Mouse (Mus musculus) cerebellum, postnatal 14 days (tissue): Measurements from ENCODE around the gene Arhgap15.

Experiments used
- DNase-seq, 2 experiments: peaks; one replicate each; pipeline ENCODE4 v3.0.0; 2021; ENCODE audit warnings: mixed read lengths in 2 of 2

Gene Arhgap15

DNA sequence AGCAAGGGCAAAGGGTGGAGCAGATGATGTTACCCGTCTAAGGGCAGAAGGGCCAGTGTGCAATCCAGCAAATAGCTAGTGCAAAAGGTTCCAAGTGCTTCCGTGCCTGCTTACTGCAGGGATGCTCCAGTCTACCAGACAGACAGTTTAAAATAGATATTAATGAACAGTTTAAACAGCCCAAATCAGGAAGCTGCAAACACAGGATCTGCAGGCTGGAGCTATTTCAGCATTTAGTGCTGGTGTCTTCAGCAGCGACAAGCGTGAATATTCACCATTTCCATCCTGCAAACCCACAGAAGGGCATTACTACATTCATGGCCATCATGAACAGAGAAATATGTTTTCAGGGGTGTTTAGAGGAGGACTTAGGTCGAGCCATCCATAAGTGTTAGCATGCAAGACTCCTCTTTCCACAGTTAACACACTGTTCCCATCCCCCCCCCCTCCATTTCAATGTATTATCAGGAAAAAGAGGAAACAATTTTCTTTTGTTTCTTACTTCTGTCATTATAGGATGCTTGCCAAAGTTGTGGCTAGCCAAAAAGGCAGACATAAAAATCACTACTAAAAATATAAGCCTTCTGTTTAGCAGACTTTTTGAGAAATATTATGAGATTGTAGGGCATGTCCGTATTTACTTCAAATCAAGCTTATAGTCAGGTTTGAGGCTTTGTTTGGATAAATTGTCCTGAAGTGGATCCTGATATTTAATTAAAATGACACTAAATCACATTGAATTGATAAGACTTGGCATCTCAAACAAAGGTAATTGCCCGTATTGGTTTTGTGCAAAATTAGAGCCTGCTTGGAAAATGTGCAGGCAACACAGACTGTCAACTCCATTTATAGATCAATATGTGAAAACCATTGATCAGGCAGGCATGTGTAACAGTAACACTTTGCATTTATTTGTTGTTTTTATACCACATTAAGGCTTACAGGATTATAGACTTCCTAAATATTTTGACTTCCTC lies 35.4 kb downstream of the Arhgap15 start:
- no peak for DNase-seq

DNA sequence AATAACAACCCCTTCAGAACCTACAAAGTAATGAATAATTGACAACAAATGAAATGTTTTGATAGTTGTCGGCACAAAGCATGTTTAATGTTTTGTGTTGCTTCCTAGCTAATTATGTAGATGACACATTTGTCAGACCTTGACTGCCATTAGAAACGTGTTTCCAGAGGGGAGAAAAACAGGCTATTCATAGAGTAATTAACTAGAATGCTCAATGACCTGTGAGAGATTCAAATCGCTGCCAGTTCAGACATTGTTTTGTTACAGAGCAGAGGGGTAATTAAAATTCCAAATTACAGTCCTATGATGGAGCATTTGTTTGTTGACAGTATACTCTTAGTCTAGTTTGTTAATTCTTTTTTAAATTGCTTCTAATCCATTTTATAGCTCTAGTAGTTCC lies 37.5 kb downstream of the Arhgap15 start:
- DNase-seq = no peak

DNA sequence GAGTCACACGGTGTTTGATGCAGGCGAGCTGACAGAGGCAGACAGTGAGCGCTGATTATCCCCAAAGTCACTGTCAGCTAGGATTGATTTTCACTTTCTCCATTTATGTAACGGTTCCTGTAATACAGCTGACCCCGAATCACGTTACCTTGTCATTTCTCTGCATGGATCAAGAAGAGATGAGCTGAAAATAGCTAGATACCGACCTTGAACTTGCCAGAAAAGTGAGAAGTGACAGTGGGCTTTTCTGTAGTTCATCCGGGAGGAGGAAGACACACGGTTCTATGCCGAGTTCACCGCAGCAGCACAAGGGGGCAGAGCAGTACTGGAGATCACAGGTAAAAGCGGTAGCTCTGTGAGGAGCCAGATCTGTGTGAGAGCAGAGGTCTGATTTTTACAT lies 38.5 kb downstream of the Arhgap15 start:
- peak; percentile 72 to 77 for DNase-seq

DNA sequence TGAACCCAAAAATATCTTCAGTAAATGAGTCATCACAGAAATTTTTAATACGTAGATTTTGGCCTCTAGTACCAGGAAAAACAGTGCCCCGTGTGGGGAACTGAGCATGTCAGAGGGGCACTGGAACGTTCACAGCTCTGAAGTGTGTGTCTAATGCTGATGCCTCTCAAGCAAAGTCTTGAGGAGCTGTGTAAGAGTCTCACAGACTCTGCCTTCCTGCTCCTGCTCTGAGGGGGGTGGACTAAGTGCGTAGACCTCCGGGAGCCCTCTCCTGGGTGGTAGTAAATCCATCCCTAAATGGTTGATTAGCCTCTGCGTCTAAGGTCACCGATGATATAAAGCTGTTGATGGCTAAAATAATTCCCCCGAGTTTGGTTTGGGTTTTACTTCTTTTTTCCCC lies 39.9 kb downstream of the Arhgap15 start:
- DNase-seq = peak in 1 of 2 experiments; percentile 3

DNA sequence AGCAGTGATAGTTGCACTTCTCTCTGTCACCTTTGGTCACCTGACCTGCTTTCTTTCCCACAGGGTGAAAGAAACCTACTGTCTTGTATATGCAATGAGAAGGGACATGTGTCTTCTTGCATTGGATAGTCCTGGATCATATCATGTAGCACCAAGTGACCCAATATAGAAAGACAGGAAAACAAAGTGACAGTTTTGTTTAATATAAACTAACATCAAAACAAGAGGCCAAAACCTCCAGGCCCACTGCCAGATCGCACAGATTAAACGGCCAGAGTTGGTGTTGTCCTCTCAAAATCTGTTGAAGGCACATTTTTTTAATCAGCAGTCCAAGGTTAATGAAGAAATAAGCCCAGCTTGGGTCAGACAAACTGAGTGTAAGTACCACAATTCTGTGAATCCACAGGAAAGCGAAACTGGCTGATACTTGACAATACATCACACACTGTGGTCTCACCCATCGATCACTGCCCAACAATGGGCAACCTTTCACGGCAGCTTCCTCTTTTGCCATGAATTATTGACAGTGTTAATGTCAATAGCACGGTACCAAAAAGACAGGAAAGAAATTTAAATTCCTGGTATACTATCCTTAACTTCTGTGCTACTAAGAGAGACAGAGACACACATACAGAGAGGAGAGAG lies 41.5 kb downstream of the Arhgap15 start:
- no peak for DNase-seq

DNA sequence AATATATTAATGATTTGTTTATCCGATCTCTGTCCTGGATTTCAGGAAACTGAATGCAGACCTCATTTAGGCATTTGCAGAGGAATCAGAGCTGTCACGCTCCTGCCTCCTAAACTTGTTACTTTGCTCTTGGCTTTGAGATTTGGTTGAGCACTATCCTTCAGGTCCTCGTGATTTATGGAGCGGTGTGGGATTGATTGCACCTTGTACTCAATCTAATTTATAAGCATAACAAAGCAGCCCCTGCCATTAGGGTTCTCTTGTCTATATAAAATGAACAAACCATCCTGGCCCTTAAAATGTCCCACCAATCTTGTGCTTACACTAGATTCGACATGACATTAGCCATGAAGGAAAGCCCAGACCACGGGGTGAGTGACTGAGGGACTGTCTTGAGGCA lies 43.0 kb downstream of the Arhgap15 start:
- DNase-seq = no peak

DNA sequence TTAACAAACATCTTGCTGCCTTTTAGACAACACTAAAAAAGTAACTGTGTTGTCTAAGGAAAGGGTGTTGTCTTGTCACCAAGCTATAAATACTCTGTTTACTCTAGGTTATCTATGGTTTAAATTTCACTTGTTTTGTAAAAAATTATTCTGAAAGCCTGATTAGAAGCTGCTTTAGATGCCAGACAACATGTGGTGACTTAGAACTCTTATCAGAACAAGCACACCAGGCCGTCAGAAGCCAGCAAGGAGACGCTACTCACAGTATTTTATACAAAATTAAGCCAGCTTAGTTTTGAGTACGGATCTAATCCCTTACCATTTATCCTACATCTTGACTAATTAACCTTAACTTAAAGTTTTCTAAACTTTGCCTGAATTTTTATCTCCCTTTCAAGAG lies 44.5 kb downstream of the Arhgap15 start:
- no peak for DNase-seq

DNA sequence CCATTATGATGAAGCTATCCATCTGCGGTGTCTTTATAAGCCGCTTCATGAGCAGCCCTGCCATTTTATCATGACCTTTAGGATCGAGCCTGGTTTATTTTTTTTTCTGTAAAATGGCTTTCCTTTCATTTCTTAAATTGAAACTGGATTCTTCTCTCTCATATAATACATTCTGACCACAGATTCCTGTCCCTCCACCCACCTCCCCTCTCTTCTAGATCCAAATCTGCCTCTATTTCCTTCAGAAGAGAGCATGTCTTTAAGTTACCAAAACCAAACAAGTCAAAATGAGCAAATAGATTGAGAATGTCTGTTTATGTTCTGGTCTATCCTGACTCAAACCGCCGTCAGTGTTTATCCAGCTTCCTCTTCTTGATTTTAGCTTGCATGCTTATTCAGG lies 46.1 kb downstream of the Arhgap15 start:
- DNase-seq = no peak

DNA sequence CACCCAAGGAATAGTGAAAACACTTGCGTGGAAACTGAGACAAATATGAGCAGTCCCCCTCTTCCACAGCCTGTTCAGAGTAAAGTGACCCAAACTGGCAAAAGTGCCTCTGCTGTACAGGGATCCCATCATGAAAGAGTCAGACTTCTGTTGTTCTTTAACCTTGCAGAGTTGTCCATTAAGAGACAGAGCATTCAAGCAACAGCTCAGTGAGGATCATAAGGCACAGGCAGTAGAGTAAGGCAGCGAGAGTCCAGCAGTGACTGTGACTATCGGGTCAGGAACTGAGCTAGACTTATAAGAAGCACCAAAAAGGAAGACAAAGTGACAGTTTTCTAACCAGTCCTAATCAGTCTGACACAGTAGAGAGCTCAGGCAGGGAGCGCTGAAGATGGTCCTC lies 47.8 kb downstream of the Arhgap15 start:
- DNase-seq = no peak

DNA sequence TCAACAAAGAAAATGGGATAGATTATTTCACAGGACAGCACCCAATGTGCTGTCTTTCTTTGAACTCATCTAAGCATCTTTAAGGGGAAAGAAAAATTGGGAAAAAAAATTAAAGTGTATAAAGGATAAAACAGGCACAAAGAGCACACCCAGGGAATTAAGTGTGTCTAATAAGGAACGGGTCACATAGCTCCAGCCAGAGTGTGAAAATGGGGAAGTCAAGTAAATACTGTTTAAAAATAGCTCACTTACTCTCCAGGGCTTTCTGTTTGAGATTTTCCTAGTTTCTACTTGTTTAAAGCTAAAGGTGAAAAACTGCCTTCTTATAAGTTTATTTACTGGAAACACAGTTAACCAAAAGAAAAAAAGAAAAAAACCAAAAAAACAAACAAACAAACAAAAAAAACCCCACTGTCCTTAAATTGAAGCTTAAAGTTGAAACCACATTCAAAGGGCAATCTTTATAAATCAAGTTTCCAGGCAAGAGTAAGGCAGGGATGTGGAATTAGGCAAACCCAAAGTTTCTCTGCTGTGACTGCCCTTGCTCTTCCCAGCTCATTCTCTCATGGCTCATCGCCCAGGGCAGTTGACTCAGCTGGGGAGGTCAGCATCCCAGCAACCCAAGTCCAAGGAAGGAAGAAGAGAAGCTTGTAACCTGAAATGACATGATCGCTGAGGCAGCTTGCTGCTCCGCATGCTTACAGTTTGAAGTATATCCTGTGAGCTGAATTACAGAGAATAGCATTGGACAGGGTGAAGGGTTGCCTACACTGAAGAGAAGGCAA lies 57.5 kb downstream of the Arhgap15 start:
- DNase-seq = peak; percentile 33 to 43

DNA sequence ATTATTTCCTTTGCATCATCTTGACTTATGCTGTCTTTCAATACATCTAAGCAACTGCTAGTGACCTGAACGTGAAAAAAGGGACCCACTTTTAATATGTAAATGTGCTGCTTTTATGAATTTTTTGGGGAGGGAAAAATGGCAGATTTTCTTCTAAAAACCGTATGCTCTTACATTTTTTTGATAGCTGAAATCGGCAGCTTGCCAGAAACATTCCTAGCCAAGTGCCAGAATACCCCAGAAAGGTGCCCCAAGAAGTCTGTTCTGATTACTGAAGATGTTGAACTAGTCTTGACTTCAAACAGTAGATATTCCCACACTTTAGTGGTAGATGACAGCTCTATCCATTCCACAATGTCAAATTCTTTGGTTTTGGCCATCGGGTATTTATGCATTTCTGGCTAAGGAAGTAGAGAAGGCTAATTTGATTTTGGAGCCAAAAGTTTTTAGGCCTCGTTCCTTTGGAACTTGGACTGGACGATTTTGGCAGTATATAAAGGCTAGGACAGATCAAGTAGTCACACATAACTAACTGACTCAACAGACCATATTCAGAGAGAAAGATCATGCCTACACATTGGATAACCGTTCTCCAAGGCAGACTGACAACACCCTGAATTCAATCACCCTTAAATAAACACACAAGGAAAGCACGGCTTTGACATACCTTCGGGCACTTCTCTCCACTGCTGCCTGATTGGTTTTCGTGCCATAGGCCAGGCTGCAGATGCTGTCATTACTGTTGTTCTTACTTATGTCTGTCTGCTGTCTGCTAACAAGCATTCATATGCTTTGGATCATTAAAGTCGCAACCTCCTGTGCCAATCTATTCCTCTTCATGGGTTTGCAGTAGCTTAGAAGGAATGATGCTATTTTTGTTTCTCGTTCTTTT lies 67.5 kb downstream of the Arhgap15 start:
- DNase-seq = peak; percentile 14 to 47

DNA sequence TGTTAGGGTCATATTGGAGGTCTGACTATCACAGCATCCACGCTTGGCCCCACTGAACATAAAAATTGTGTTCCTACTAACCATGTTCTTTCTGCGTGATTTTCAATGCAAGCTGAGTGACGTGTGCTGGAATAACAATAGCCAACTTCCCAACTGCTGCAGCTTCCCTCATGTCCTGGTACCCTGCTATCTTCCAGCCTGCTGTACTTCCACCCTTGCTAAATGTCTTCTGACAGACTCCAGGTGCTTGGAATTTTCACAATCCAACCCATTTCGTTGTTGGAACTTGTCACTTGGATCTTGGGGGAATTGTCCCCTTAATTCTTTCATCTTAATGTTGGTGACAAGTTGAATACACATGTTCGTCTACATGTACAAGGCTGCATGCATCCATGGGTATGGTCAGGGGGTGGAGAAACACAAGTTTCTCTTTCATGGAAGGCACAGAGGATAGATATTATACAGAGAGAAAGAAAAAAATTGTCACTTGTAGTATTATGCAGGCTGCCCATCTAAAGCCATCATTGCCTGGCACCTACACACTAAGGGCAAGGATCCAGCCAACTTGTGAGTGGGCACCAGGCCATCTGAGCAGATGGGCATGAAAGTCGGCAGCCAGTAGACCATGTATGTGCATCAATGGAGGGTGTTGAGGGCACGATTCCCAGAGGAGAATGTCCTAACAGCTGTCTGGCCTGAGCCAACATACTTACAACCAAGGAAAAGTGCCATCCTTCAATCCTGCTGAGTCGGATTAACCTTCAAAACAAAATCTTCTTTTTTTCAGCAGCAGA lies 68.4 kb downstream of the Arhgap15 start:
- peak; percentile 90 to 96 for DNase-seq

DNA sequence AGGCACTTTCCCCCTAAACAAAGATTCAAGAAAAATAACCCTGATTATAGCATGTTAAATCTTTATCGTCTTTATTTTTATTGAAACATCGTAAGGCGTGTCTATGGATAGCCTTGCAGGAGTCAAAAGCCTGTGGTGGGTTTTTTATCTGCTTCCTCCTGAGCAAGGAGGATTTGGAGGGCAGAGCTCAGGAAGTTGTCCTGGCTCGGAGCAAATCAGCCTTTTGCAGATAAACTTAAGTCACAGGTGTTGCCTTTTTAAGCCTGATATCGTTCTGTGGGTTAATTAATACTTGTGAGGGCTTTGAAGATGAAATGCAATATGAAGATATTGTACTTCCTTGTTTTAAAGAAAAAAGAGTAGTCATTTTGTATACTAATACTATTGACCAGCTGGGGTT lies 87.3 kb downstream of the Arhgap15 start:
- DNase-seq = no peak

DNA sequence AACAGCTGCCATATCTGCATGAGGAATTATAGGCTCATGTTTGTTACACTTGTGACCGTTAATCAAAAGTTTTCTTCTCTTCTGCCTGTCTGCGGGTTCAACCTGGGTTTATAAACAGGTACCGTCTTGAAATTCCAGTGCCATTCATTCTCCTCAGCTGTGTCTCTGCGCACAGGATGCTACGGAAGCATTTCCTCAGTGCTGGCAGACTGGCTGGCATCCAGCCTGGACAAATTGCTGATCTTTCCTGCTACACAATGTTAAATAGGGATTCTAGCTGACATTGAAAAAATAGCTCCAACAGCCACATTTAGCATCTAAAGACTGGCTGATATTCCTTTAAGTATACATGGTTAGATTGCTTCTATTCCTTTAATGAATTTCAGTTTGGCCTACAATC lies 93.0 kb downstream of the Arhgap15 start:
- peak; percentile 69 to 71 for DNase-seq

DNA sequence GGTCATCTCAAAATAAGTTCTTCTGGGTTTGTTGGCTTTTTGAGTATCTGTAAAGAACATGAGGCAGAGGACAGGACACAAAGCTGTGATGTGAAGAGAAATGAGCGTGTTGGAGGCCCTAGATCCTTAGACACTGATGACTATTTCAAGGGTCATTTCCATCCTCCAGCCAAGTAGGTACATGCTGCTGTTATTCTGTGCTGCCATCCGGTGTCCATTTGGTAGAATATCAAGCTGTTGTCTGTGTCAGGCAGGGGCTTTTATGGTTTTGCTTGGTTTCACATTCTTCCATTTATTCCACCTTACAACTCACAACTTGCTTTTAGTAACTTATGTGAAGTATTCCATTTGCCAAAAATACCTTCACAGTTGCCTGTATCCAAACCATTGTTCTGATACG lies 102.6 kb downstream of the Arhgap15 start:
- DNase-seq = peak; percentile 37 to 44

DNA sequence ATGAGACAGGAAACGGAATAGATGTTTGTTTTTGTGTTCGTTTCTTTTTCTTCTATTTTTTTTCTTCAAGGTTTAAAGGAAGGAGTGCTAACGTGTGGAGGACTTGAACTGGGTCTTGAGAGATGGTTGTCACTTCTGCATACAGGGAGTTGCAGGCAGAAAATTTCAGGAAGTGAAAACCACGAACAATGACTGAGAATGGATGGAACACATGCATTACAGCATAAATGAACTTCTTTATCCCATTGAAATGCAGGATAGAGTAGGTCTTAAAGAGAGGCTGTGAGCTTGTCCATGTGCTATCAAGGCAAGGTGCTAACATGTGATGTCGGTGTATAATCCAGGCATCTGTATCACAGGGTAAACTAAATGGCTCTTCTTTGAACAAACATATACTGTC lies 114.1 kb downstream of the Arhgap15 start:
- no peak for DNase-seq

DNA sequence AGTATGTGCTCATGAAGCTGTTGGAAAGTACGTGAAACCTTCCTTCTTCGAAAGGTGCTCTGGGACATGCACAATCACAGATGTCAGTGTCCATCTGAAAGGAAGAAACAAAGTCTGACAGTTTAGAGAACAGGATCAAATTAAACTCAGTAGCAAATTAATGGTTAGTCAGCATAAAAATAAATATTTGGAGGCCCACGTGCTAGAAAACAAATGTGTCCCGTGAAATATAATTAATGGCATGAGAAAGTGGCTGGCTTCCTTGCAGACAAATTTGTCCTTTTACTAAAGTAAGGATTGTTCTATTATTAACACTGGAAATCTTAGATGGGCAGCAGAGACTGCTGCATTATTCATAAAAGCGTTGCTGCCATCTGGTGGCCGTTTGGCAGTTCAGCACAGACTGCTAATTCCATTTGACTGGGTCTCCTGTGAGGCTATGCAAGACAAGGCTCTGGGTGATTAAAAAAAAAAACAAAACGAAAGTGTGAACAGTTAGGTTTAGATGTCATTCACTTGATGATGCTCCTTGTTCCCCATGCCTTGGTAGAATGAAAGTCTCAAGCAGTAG lies 153.9 kb downstream of the Arhgap15 start:
- DNase-seq = peak; percentile 87 to 89

DNA sequence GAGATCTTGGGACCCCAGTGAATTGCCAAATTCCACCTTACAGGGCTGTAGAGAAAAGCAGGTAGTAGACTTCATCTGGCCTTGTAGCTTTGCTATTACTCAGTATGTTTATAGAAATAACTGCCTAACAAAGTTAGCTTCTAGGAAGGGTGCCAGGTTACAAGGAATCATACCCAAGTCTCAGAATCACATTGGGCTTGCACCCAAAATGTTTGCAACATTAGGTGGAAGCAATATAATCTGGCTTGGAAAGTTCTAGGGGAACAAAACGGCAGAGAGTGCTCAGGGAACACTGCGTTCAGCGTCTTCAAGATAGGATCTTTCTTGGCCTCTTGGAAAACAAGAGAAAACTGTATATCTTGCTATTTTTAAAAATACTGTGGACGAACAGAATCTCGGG lies 158.9 kb downstream of the Arhgap15 start:
- DNase-seq = no peak

DNA sequence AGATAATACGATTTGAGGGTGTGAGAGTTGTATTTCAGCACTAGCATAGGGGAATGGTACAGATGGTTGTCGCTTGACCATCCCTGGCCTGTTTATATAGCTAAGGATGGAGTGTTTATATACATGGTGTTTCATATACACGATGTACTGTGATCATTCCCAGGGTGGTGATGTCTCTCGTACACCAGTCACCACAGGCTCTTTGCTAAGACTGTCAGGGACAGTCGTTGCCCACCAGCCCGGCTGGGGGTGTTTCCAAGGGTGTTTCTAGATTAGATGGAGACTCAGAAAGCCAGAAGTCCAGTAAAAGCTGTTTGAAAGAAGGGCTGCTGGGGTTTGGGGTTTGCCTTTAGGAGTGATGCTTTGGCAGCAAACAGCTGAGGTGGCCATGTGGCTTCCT lies 165.5 kb downstream of the Arhgap15 start:
- DNase-seq = no peak

DNA sequence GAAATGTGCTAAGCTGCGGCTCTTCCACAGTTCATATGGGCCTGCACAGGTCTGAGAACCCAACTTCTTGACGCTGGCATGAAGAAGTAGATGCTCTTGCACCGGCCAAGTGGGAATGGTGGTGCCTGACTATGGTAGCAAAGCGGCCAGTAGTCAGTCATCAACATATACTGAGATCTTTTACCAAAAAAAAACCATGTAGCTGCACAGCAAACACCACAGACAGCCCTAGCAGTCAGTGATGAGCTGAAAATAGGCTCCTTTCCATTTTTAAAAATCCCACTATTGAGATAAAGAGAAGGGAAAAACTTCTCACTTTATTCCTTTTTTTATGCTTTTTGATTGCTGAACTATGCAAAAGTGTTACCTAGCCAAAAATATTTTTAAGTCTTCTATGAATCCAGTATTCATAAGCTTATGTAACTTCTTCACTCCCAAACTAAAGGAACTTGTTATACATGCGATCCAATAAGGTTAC lies 175.3 kb downstream of the Arhgap15 start:
- DNase-seq = no peak

DNA sequence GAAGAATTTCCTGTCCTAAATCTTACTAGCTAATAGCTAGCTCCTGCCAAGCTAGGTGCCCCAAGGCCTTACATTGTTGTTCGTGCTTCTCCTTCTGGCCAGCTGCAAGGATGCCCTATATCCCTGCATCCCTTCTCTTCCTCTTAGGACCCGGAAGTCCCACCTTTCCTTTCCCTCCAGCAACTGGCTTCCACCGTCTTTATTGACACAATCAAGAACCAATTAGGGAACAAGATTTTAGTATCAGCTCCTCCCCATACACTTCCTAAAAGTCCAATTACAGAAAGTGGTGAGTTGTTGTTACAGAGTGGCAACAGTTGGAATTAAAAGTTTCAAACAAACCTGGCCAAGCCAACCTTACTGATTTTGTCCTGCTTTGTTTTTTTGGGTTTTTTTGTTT lies 183.1 kb downstream of the Arhgap15 start:
- no peak for DNase-seq
